Mouse (Mus musculus): ENCODE results near the gene Tjp2.

GRCm38 (mm10) chr19:24223851-24224251, 979 bp downstream of the Tjp2 start:
- TF ChIP-seq FLI1 (IDR thresholded peaks at IDR 0.05; ENCODE audit: low read length) (no peak), GATA1 (IDR thresholded peaks at IDR 0.05; ENCODE audit: borderline replicate concordance, low read length) (no peak)
